Mouse (Mus musculus) forebrain, embryonic 13.5 days (tissue): ENCODE measurements around the gene Spock2. TPM values are rescaled to one million over a fixed set of nuclear protein-coding genes. Genes with fewer than 3 reads are reported as not detected.

Experiments used
- ATAC-seq: fragments of 200-750 bp; cut with Nextera tagmentation; 2 replicates; pipeline ENCODE4 v1.8.0; 2017
- H3K27ac ChIP-seq: fragments of 300-500 bp; sonication (generic); 2 replicates; pipeline ENCODE4 v1.5.1; 2015; ENCODE audit warnings: inconsistent platforms, mild to moderate bottlenecking, moderate library complexity
- H3K27me3 ChIP-seq: fragments of 300-500 bp; sonication (generic); 2 replicates; pipeline ENCODE4 v1.6.1; 2015; ENCODE audit warnings: mild to moderate bottlenecking, inconsistent platforms
- H3K36me3 ChIP-seq: fragments of 300-500 bp; sonication (generic); 2 replicates; pipeline ENCODE4 v1.6.1; 2015; ENCODE audit warnings: mild to moderate bottlenecking, inconsistent platforms; ENCODE audit not compliant: poor library complexity, severe bottlenecking
- H3K4me1 ChIP-seq: fragments of 300-500 bp; sonication (generic); 2 replicates; pipeline ENCODE4 v1.6.1; 2015; ENCODE audit warnings: inconsistent platforms
- H3K4me2 ChIP-seq: fragments of 300-500 bp; sonication (generic); 2 replicates; pipeline ENCODE4 v1.6.1; 2015; ENCODE audit warnings: inconsistent platforms, mild to moderate bottlenecking, moderate library complexity
- H3K4me3 ChIP-seq: fragments of 300-500 bp; sonication (generic); 2 replicates; pipeline ENCODE4 v1.5.1; 2015; ENCODE audit warnings: mild to moderate bottlenecking, inconsistent platforms
- H3K9ac ChIP-seq: fragments of 300-500 bp; sonication (generic); 2 replicates; pipeline ENCODE4 v1.6.1; 2015; ENCODE audit warnings: mild to moderate bottlenecking, inconsistent platforms
- H3K9me3 ChIP-seq: fragments of 300-500 bp; sonication (generic); replicated peaks from 2 replicates; pipeline ENCODE4 v1.6.1; 2016; ENCODE audit warnings: inconsistent platforms
- WGBS: fragments of 180-500 bp; shearing (Covaris S2); methylation state at CpG from one replicate; pipeline ENCODE4 v1.1.7; 2015; 5-methylcytosine and 5-hydroxymethylcytosine counted together
- polyA plus RNA-seq: library from polyadenylated mRNA; unstranded; fragments of >200 nt; fragmentation: Nextera tagmentation; extraction: Ambion mirVana; gene quantifications from 2 replicates; pipeline ENCODE4 v1.2.1, GENCODE M21; 2015

The Spock2 gene
- polyA plus RNA-seq, 1 experiment from 2014 or later: 19.7 TPM

GRCm38 (mm10) chr10:60109989-60110388 lies 4.0 kb downstream of the Spock2 start:
- no peaks in the 10 kb centered on the region for H3K9me3 ChIP-seq
- H3K4me1 ChIP-seq: peaks cover 42% of the 10 kb centered on the region
- H3K4me3 ChIP-seq: no peak overlapping the region
- no peak overlapping the region for H3K9ac ChIP-seq
- H3K27me3 ChIP-seq: peaks cover 52% of the 10 kb centered on the region
- no peaks in the 10 kb centered on the region for H3K36me3 ChIP-seq
- no peak for ATAC-seq
- H3K27ac ChIP-seq: no peak overlapping the region
- H3K4me2 ChIP-seq: no peak overlapping the region
- 74% methylated on average over 8 of the region's 8 CpGs for WGBS

GRCm38 (mm10) chr10:60110908-60111475 lies 5.0 kb downstream of the Spock2 start:
- Histone ChIP-seq H3K4me3 (no peak overlapping the region), H3K27ac (no peak overlapping the region), H3K9ac (no peak overlapping the region), H3K27me3 (peaks cover 44% of the 10 kb centered on the region), H3K9me3 (no peaks in the 10 kb centered on the region), H3K36me3 (no peaks in the 10 kb centered on the region), H3K4me2 (no peak overlapping the region), H3K4me1 (peaks cover 42% of the 10 kb centered on the region)
- 91% methylated on average over 10 of the region's 10 CpGs for WGBS
- no peak for ATAC-seq

GRCm38 (mm10) chr10:60113965-60114690 lies 8.1 kb downstream of the Spock2 start:
- no peak overlapping the region for H3K4me3 ChIP-seq
- H3K9me3 ChIP-seq: no peaks in the 10 kb centered on the region
- no peak overlapping the region for H3K9ac ChIP-seq
- H3K36me3 ChIP-seq: no peaks in the 10 kb centered on the region
- H3K27me3 ChIP-seq: peaks cover 19% of the 10 kb centered on the region
- no peak overlapping the region for H3K4me2 ChIP-seq
- ATAC-seq: no peak
- H3K27ac ChIP-seq: no peak overlapping the region
- 88% methylated on average over 9 of the region's 9 CpGs for WGBS
- peaks cover 35% of the 10 kb centered on the region for H3K4me1 ChIP-seq

- peak overlapping the region; percentile 82 for H3K27ac ChIP-seq
- H3K9me3 ChIP-seq: no peaks in the 10 kb centered on the region
- H3K9ac ChIP-seq: peak overlapping the region; percentile 54
- H3K4me3 ChIP-seq: peak overlapping the region; percentile 25
- peak overlapping the region; percentile 61 for H3K4me2 ChIP-seq
- peak; percentile 96 for ATAC-seq
- peaks cover 7% of the 10 kb centered on the region; the same call in 1 of the 2 replicates for H3K27me3 ChIP-seq
- H3K4me1 ChIP-seq: peaks cover 36% of the 10 kb centered on the region
- H3K36me3 ChIP-seq: no peaks in the 10 kb centered on the region
- 2% methylated on average over 13 of the region's 14 CpGs for WGBS
Observed at GRCm38 (mm10) chr10:60115345-60116185, 9.5 kb downstream of the Spock2 start.

GRCm38 (mm10) chr10:60116997-60117396 lies 11.0 kb downstream of the Spock2 start:
- Histone ChIP-seq H3K27ac (0 out of 2 replicates have a peak overlapping the region, but pooled peaks have one; percentile 5), H3K4me2 (no peak overlapping the region), H3K9me3 (no peaks in the 10 kb centered on the region), H3K27me3 (no peaks in the 10 kb centered on the region), H3K9ac (no peak overlapping the region), H3K36me3 (no peaks in the 10 kb centered on the region), H3K4me1 (peaks cover 38% of the 10 kb centered on the region), H3K4me3 (no peak overlapping the region)
- ATAC-seq: no peak
- 55% methylated on average over 4 of the region's 4 CpGs for WGBS

- no peak overlapping the region for H3K9ac ChIP-seq
- ATAC-seq: no peak
- H3K4me2 ChIP-seq: no peak overlapping the region
- no peak overlapping the region for H3K4me3 ChIP-seq
- H3K36me3 ChIP-seq: no peaks in the 10 kb centered on the region
- H3K9me3 ChIP-seq: no peaks in the 10 kb centered on the region
- H3K27me3 ChIP-seq: no peaks in the 10 kb centered on the region
- H3K4me1 ChIP-seq: peaks cover 33% of the 10 kb centered on the region
- no peak overlapping the region for H3K27ac ChIP-seq
- 49% methylated on average over 7 of the region's 7 CpGs for WGBS
Observed at GRCm38 (mm10) chr10:60118464-60118863, 12.4 kb downstream of the Spock2 start.

- no peaks in the 10 kb centered on the region for H3K36me3 ChIP-seq
- no peak overlapping the region for H3K4me3 ChIP-seq
- ATAC-seq: no peak
- peaks cover 26% of the 10 kb centered on the region for H3K4me1 ChIP-seq
- 74% methylated on average over 4 of the region's 4 CpGs for WGBS
- no peak overlapping the region for H3K27ac ChIP-seq
- no peak overlapping the region for H3K9ac ChIP-seq
- H3K27me3 ChIP-seq: no peaks in the 10 kb centered on the region
- no peak overlapping the region for H3K4me2 ChIP-seq
- H3K9me3 ChIP-seq: no peaks in the 10 kb centered on the region
Observed at GRCm38 (mm10) chr10:60120630-60121029, 14.6 kb downstream of the Spock2 start.

- Histone ChIP-seq H3K36me3 (peaks cover 6% of the 10 kb centered on the region; the same call in 1 of the 2 replicates), H3K4me3 (no peak overlapping the region), H3K4me1 (0 out of 2 replicates have a peak, but pooled peaks cover 3% of the 10 kb centered on the region), H3K27ac (no peak overlapping the region), H3K4me2 (no peak overlapping the region), H3K27me3 (no peaks in the 10 kb centered on the region), H3K9me3 (no peaks in the 10 kb centered on the region), H3K9ac (no peak overlapping the region)
- no peak for ATAC-seq
- 66% methylated on average over 6 of the region's 6 CpGs for WGBS
Observed at GRCm38 (mm10) chr10:60124078-60124477, 18.1 kb downstream of the Spock2 start.

- ATAC-seq: peak; percentile 27
- Histone ChIP-seq H3K9ac (no peak overlapping the region), H3K27ac (no peak overlapping the region), H3K4me1 (no peaks in the 10 kb centered on the region), H3K9me3 (no peaks in the 10 kb centered on the region), H3K27me3 (no peaks in the 10 kb centered on the region), H3K36me3 (peaks cover 14% of the 10 kb centered on the region), H3K4me2 (peak overlapping the region; percentile 9; the same call in 1 of the 2 replicates), H3K4me3 (no peak overlapping the region)
- WGBS: 23% methylated on average over 22 of the region's 22 CpGs
Observed at GRCm38 (mm10) chr10:60125529-60126327, 19.7 kb downstream of the Spock2 start.

GRCm38 (mm10) chr10:60128287-60128686 lies 22.3 kb downstream of the Spock2 start:
- H3K9ac ChIP-seq: no peak overlapping the region
- H3K9me3 ChIP-seq: no peaks in the 10 kb centered on the region
- no peaks in the 10 kb centered on the region for H3K27me3 ChIP-seq
- H3K36me3 ChIP-seq: peaks cover 22% of the 10 kb centered on the region
- 88% methylated on average over 9 of the region's 9 CpGs for WGBS
- H3K27ac ChIP-seq: no peak overlapping the region
- H3K4me2 ChIP-seq: no peak overlapping the region
- no peak overlapping the region for H3K4me3 ChIP-seq
- H3K4me1 ChIP-seq: no peaks in the 10 kb centered on the region
- no peak for ATAC-seq

- H3K9me3 ChIP-seq: no peaks in the 10 kb centered on the region
- H3K27ac ChIP-seq: no peak overlapping the region
- ATAC-seq: no peak
- peaks cover 22% of the 10 kb centered on the region for H3K36me3 ChIP-seq
- H3K9ac ChIP-seq: no peak overlapping the region
- no peak overlapping the region for H3K4me3 ChIP-seq
- H3K27me3 ChIP-seq: no peaks in the 10 kb centered on the region
- H3K4me2 ChIP-seq: no peak overlapping the region
- H3K4me1 ChIP-seq: no peaks in the 10 kb centered on the region
- 80% methylated on average over 4 of the region's 4 CpGs for WGBS
Observed at GRCm38 (mm10) chr10:60130504-60130903, 24.5 kb downstream of the Spock2 start.
